In genomic region chr5:35895926-35896325, GRCm38 (mm10) we compare ENCODE assay signal across 17 mouse cellular contexts. TPM values are rescaled to one million over a fixed set of nuclear protein-coding genes. Genes with fewer than 3 reads are reported as not detected.
DNase-seq lines count a peak whose midpoint lies in the region; ATAC-seq lines count a peak whose summit lies in the region.
"Had no signal": no experiment of that assay in that cellular context is flagged by ENCODE, and none has a peak within 500 bp of the region (broad histone marks: within the 10 kb centered on the region; RNA-seq: fewer than 3 reads in every experiment).

No protein-coding gene starts in this region.

- peak overlapping the region; percentile 90 for H3K4me2 ChIP-seq in heart, embryonic 13.5 days
- H3K4me2 ChIP-seq in midbrain, embryonic 14.5 days (ENCODE audit: low read length) = peak overlapping the region; percentile 90
- peak overlapping the region; percentile 91 for H3K4me2 ChIP-seq in hindbrain, embryonic 16.5 days (ENCODE audit: low read length)

- H3K27me3 ChIP-seq in heart, embryonic 13.5 days (replicated peaks) = 0 out of 2 replicates have a peak, but pooled peaks cover 9% of the 10 kb centered on the region
- H3K27me3 ChIP-seq in midbrain, embryonic 14.5 days (ENCODE audit: control insufficient read depth, insufficient read depth, low read length) = no peaks in the 10 kb centered on the region
- H3K27me3 ChIP-seq in midbrain, embryonic 10.5 days (ENCODE audit: low read depth, poor library complexity, severe bottlenecking) = peaks cover 36% of the 10 kb centered on the region
- no peaks in the 10 kb centered on the region for H3K27me3 ChIP-seq in hindbrain, embryonic 16.5 days (replicated peaks; ENCODE audit: control insufficient read depth, insufficient read depth, low read length)

- H3K9ac ChIP-seq in heart, embryonic 13.5 days = peak overlapping the region; percentile 95
- H3K9ac ChIP-seq in midbrain, embryonic 14.5 days (replicated peaks; ENCODE audit: low read length) = no peak overlapping the region
- H3K9ac ChIP-seq in hindbrain, embryonic 16.5 days (ENCODE audit: low read depth, low read length) = no peak overlapping the region

- 73% methylated on average over 4 of the region's 4 CpGs for WGBS in heart, embryonic 13.5 days
- 90% methylated on average over 4 of the region's 4 CpGs for WGBS in midbrain, embryonic 14.5 days
- WGBS in midbrain, embryonic 10.5 days = 87% methylated on average over 4 of the region's 4 CpGs
- WGBS in hindbrain, embryonic 16.5 days = 85% methylated on average over 4 of the region's 4 CpGs

- 0 out of 2 replicates have a peak overlapping the region, but pooled peaks have one; percentile 80 for H3K27ac ChIP-seq in heart, embryonic 13.5 days (replicated peaks)
- no peak overlapping the region for H3K27ac ChIP-seq in midbrain, embryonic 14.5 days (replicated peaks; ENCODE audit: low read depth, low read length)
- H3K27ac ChIP-seq in midbrain, embryonic 10.5 days (replicated peaks) = no peak overlapping the region
- H3K27ac ChIP-seq in hindbrain, embryonic 16.5 days (ENCODE audit: low read depth, low read length) = no peak overlapping the region

- no peaks in the 10 kb centered on the region for H3K36me3 ChIP-seq in heart, embryonic 13.5 days
- no peaks in the 10 kb centered on the region for H3K36me3 ChIP-seq in midbrain, embryonic 14.5 days (ENCODE audit: control insufficient read depth, insufficient read depth, low read length)
- H3K36me3 ChIP-seq in midbrain, embryonic 10.5 days = no peaks in the 10 kb centered on the region
- no peaks in the 10 kb centered on the region for H3K36me3 ChIP-seq in hindbrain, embryonic 16.5 days (ENCODE audit: control insufficient read depth, insufficient read depth, low read length)

- no peak for ATAC-seq in heart, embryonic 13.5 days (ENCODE audit: extremely low read depth, insufficient number of reproducible peaks, low FRiP score, low TSS enrichment)
- no peak for ATAC-seq in midbrain, embryonic 14.5 days (ENCODE audit: low FRiP score, low TSS enrichment)
- no peak for ATAC-seq in hindbrain, embryonic 16.5 days
- ATAC-seq in megakaryocyte progenitor cell, adult 5-6 weeks (replicated peaks; ENCODE audit: poor library complexity) = no peak
- ATAC-seq: activated CD4-positive, CD25-positive, alpha-beta regulatory T cell, adult 4 months; CD4-positive, CD25-positive, alpha-beta regulatory T cell, adult 4 months; lung, postnatal 0 days had no signal

- no peaks in the 10 kb centered on the region for H3K9me3 ChIP-seq in heart, embryonic 13.5 days
- H3K9me3 ChIP-seq in midbrain, embryonic 14.5 days (ENCODE audit: control insufficient read depth, low read length) = no peaks in the 10 kb centered on the region
- H3K9me3 ChIP-seq in midbrain, embryonic 10.5 days (replicated peaks) = no peaks in the 10 kb centered on the region
- no peaks in the 10 kb centered on the region for H3K9me3 ChIP-seq in hindbrain, embryonic 16.5 days (ENCODE audit: control insufficient read depth, low read length)

- intact Hi-C loops in heart, postnatal 10 days (cut with DNase I) = loop anchor here (2.0 kb wide), 2 partner anchors 27 to 51 kb away; no protein-coding TSS in a partner anchor

- peaks cover 70% of the 10 kb centered on the region for H3K4me1 ChIP-seq in heart, embryonic 13.5 days
- H3K4me1 ChIP-seq in midbrain, embryonic 14.5 days (ENCODE audit: control insufficient read depth, insufficient read depth, low read length) = peaks cover 48% of the 10 kb centered on the region
- peaks cover 64% of the 10 kb centered on the region for H3K4me1 ChIP-seq in midbrain, embryonic 10.5 days
- peaks cover 55% of the 10 kb centered on the region for H3K4me1 ChIP-seq in hindbrain, embryonic 16.5 days (ENCODE audit: control insufficient read depth, insufficient read depth, low read depth, low read length)

- DNase-seq in heart, postnatal 10 days = no peak
- DNase-seq in midbrain, embryonic 14.5 days = no peak
- no peak for DNase-seq in midbrain, embryonic 10.5 days (ENCODE audit: low spot score)
- no peak for DNase-seq in layer of hippocampus, adult 9-10 months (ENCODE audit: low spot score)
- DNase-seq: cerebellum, adult 8-10 months; embryo, embryonic 11 days; gastrocnemius, postnatal 14 days; heart, postnatal 4 days; kidney, adult 8-10 months; liver; thymus, postnatal 14 days had no signal

- no peak overlapping the region for H3K4me3 ChIP-seq in heart, embryonic 13.5 days
- H3K4me3 ChIP-seq in midbrain, embryonic 14.5 days (replicated peaks; ENCODE audit: low read depth, low read length) = peak overlapping the region; percentile 99; the same call in 1 of the 2 replicates
- no peak overlapping the region for H3K4me3 ChIP-seq in midbrain, embryonic 10.5 days
- H3K4me3 ChIP-seq in hindbrain, embryonic 16.5 days (ENCODE audit: low read length) = no peak overlapping the region

RNA-seq across cellular contexts. Expression of gene Afap1, which starts 2.8 kb away (rescaled TPM):
- 24.9 and 26.9 TPM in 2 replicates for polyA plus RNA-seq in heart, embryonic 13.5 days (2015; fragmentation: Nextera tagmentation; extraction: Ambion mirVana)
- 10 to 100 TPM; 37.9 to 42.9 TPM for total RNA-seq in heart, postnatal 10 days (2021)
- 64.6 and 81.8 TPM in 2 replicates for polyA plus RNA-seq in midbrain, embryonic 14.5 days (2014; fragmentation: Nextera tagmentation; extraction: Ambion mirVana)
- polyA plus RNA-seq in midbrain, embryonic 10.5 days (2016; fragmentation: Nextera tagmentation; extraction: Ambion mirVana) = 21.6 and 34.3 TPM in 2 replicates
- 54.8 and 69.4 TPM in 2 replicates for polyA plus RNA-seq in hindbrain, embryonic 16.5 days (2015; fragmentation: Nextera tagmentation; extraction: Ambion mirVana)
- total RNA-seq in megakaryocyte progenitor cell, adult 5-6 weeks (2015) = 27.9 and 31.9 TPM in 2 replicates
- total RNA-seq in megakaryocyte progenitor cell, adult 5-6 weeks (2017) = 15.5 and 16.8 TPM in 2 replicates
